Mouse (Mus musculus): Measurements from ENCODE around the gene Stx6.

DNA sequence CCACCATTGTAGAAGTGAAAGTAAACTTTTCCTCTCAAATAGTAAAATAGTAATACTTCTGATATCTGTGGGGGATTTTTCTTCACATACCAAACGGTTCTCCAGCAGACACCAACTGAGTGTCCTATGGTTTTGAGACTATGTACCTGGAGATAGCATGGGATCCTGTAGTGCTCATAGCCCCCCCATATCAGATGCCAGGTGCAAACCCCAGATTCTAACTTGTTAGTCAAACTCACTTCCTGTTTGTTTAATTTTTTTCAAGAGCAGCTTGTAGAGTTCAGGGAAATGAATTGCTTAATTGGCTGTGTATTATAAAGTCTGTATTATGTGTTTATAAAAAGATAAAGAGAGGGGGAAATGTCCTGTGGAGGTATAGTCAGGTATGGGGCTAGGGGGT is 15.9 kb downstream of the Stx6 start:
- no peak for TF ChIP-seq CTCF (IDR thresholded peaks at IDR 0.05; ENCODE audit: low read depth)
- TF ChIP-seq EP300 (IDR thresholded peaks at IDR 0.05; ENCODE audit: low read depth), result no peak

Measured in heart, postnatal 0 days (tissue).